Mouse (Mus musculus) lung, postnatal 0 days (tissue): ENCODE data around the gene Slc52a3. TPM values are rescaled to one million over a fixed set of nuclear protein-coding genes. Genes with fewer than 3 reads are reported as not detected.
"Not testable (repeated sequence)": the region's sequence is repeated elsewhere in the genome, so short reads cannot be mapped to it uniquely, and the experiment has no call there.

Source experiments
- ATAC-seq: fragments of 200-750 bp; cut with Nextera tagmentation; 2 replicates; pipeline ENCODE4 v1.8.0; 2017; ENCODE audit warnings: moderate library complexity
- DNase-seq: peaks from one replicate; pipeline ENCODE4 v3.0.0-alpha.2; 2016; ENCODE audit warnings: low spot score
- H3K27ac ChIP-seq: fragments of 300-500 bp; sonication (generic); 2 replicates; pipeline ENCODE4 v1.5.1; 2014; ENCODE audit warnings: antibody characterized with exemption, mild to moderate bottlenecking, low read length, mixed read lengths
- H3K27me3 ChIP-seq: fragments of 300-500 bp; sonication (generic); replicated peaks from 2 replicates; pipeline ENCODE4 v1.6.1; 2014; ENCODE audit warnings: low read length, mixed read lengths; ENCODE audit not compliant: insufficient read depth
- H3K36me3 ChIP-seq: fragments of 300-500 bp; sonication (generic); 2 replicates; pipeline ENCODE4 v1.6.1; 2014; ENCODE audit warnings: low read length, mixed read lengths; ENCODE audit not compliant: insufficient read depth
- H3K4me1 ChIP-seq: fragments of 300-500 bp; sonication (generic); 2 replicates; pipeline ENCODE4 v1.6.1; 2014; ENCODE audit warnings: antibody characterized with exemption, low read depth, low read length, mixed read lengths; ENCODE audit not compliant: insufficient read depth
- H3K4me2 ChIP-seq: fragments of 300-500 bp; sonication (generic); replicated peaks from 2 replicates; pipeline ENCODE4 v1.6.1; 2014; ENCODE audit warnings: low read depth, mild to moderate bottlenecking, low read length, moderate library complexity, mixed read lengths
- H3K4me3 ChIP-seq: fragments of 300-500 bp; sonication (generic); 2 replicates; pipeline ENCODE4 v1.5.1; 2014; ENCODE audit warnings: low read depth, low read length
- H3K9ac ChIP-seq: fragments of 300-500 bp; sonication (generic); replicated peaks from 2 replicates; pipeline ENCODE4 v1.6.1; 2014; ENCODE audit warnings: low read depth, mild to moderate bottlenecking
- H3K9me3 ChIP-seq: fragments of 300-500 bp; sonication (generic); 2 replicates; pipeline ENCODE4 v1.6.1; 2016; ENCODE audit warnings: low read length, mixed read lengths
- CTCF ChIP-seq: IDR thresholded peaks from 2 replicates; pipeline ENCODE4 v1.5.1; 2016; ENCODE audit warnings: antibody characterized with exemption, mild to moderate bottlenecking
- EP300 ChIP-seq: IDR thresholded peaks from 2 replicates; pipeline ENCODE4 v1.6.1; 2016; ENCODE audit warnings: antibody characterized with exemption, mild to moderate bottlenecking, control low read depth
- WGBS: fragments of 180-500 bp; shearing (Covaris S2); extraction: QIAGEN DNeasy Blood & Tissue Kit; methylation state at CpG from one replicate; pipeline ENCODE4 v1.1.7; 2014; 5-methylcytosine and 5-hydroxymethylcytosine counted together
- polyA plus RNA-seq: library from polyadenylated mRNA; unstranded; fragments of >200 nt; fragmentation: Nextera tagmentation; extraction: Ambion mirVana; gene quantifications from 2 replicates; pipeline ENCODE4 v1.2.1, GENCODE M21; 2015

The Slc52a3 gene
- polyA plus RNA-seq, 1 experiment from 2014 or later, result 26.0 TPM

GRCm38 (mm10) chr2:151985426-151986172 is 10.7 kb upstream of the Slc52a3 start:
- Histone ChIP-seq H3K4me2 (no peak overlapping the region), H3K27me3 (no peaks in the 10 kb centered on the region), H3K9me3 (no peaks in the 10 kb centered on the region), H3K27ac (no peak overlapping the region), H3K4me1 (peaks cover 2% of the 10 kb centered on the region; the same call in 1 of the 2 replicates), H3K4me3 (no peak overlapping the region), H3K9ac (no peak overlapping the region), H3K36me3 (no peaks in the 10 kb centered on the region)
- no peak for TF ChIP-seq EP300
- TF ChIP-seq CTCF, result no peak
- ATAC-seq (no peak), DNase-seq (no peak)
- 47% methylated on average over 7 of the region's 7 CpGs for WGBS

DNA sequence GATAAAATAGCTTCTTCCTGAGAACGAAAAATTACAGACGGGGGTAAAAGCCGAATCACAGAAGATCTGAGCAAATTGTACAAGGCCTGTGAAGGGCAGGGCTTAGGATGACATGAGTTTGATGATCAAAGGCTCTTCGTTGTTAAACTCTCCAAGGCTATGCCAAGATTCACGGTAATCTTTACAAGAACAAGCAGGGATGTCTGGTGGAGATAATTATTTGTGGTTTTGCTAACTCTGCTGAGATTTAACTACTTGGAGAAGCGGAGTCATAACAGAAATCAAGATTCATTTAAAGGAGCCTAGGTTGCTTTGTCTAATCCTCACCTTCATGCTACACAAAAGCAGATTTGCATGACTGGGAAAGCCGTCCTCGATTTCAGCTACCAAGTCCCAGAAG is 9.4 kb upstream of the Slc52a3 start:
- TF ChIP-seq CTCF, result no peak
- no peak for TF ChIP-seq EP300
- Histone ChIP-seq H3K27ac (no peak overlapping the region), H3K9me3 (no peaks in the 10 kb centered on the region), H3K4me3 (no peak overlapping the region), H3K36me3 (no peaks in the 10 kb centered on the region), H3K27me3 (no peaks in the 10 kb centered on the region), H3K4me1 (no peaks in the 10 kb centered on the region), H3K9ac (no peak overlapping the region), H3K4me2 (no peak overlapping the region)
- DNase-seq, result no peak
- 67% methylated on average over 8 of the region's 8 CpGs for WGBS
- ATAC-seq, result no peak

DNA sequence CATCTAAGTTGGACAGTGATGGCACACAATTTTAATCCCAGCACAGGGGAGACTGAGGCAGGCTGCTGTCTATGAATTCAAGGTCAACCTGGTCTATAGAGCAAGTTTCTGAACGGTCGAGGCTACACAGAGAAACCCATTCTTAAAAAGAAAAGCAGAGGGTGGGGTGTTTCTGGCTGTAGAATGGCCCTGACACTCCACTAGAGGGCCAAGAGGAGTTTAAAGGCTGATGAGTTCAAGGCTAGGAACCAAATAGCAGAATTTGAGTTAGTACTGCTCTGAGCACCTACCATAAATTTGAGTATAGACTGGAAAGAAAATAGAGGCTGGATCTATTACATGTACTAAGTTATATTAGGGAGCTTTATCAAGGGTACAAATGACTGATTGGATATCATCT is 7.3 kb upstream of the Slc52a3 start:
- no peaks in the 10 kb centered on the region for H3K27me3 ChIP-seq

GRCm38 (mm10) chr2:151990985-151991394 is 5.3 kb upstream of the Slc52a3 start:
- TF ChIP-seq EP300 (no peak), CTCF (no peak)
- 18% methylated on average over 1 of the region's 1 CpGs for WGBS

More for the DNA sequence above, 7.3 kb upstream of the Slc52a3 start:
- Histone ChIP-seq H3K4me2 (no peak overlapping the region), H3K4me3 (no peak overlapping the region), H3K36me3 (no peaks in the 10 kb centered on the region), H3K4me1 (no peaks in the 10 kb centered on the region), H3K9ac (no peak overlapping the region), H3K9me3 (no peaks in the 10 kb centered on the region), H3K27ac (no peak overlapping the region)
- TF ChIP-seq CTCF (0 out of 2 replicates have a peak, but pooled peaks have one; percentile 8), EP300 (no peak)
- ATAC-seq, result no peak
- no peak for DNase-seq
- 63% methylated on average over 2 of the region's 2 CpGs for WGBS

DNA sequence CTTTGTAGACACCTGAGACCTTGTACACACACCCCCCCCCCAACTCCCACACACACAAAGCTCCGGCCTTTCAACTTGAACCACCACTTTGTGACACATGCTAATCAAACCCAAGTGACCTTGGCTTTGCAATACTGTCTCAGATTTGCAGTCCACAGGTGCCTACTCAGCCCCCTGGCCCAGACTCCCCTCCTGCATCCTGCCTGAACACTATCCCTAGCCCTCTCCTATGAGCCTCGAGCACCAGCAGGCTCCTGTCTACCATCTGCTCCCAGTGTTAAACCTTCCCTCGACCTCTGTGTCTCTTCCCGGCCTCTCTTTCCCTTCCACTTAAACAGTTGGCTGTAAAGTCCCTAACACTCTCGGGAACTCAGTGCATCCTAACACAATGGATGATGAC is 4.9 kb upstream of the Slc52a3 start:
- Histone ChIP-seq H3K27ac (no peak overlapping the region), H3K4me1 (no peaks in the 10 kb centered on the region), H3K4me2 (no peak overlapping the region), H3K4me3 (no peak overlapping the region), H3K36me3 (no peaks in the 10 kb centered on the region), H3K9ac (no peak overlapping the region), H3K9me3 (no peaks in the 10 kb centered on the region), H3K27me3 (no peaks in the 10 kb centered on the region)
- ATAC-seq (no peak), DNase-seq (no peak)
- 39% methylated on average over 5 of the region's 5 CpGs for WGBS
- TF ChIP-seq CTCF, result no peak
- no peak for TF ChIP-seq EP300

More at GRCm38 (mm10) chr2:151990985-151991394, 5.3 kb upstream of the Slc52a3 start:
- Histone ChIP-seq H3K27ac (no peak overlapping the region), H3K4me3 (no peak overlapping the region), H3K9ac (no peak overlapping the region), H3K9me3 (no peaks in the 10 kb centered on the region), H3K27me3 (no peaks in the 10 kb centered on the region), H3K4me1 (no peaks in the 10 kb centered on the region), H3K36me3 (no peaks in the 10 kb centered on the region), H3K4me2 (no peak overlapping the region)
- DNase-seq (no peak), ATAC-seq (0 out of 2 replicates have a peak, but pooled peaks have one; percentile 3)

DNA sequence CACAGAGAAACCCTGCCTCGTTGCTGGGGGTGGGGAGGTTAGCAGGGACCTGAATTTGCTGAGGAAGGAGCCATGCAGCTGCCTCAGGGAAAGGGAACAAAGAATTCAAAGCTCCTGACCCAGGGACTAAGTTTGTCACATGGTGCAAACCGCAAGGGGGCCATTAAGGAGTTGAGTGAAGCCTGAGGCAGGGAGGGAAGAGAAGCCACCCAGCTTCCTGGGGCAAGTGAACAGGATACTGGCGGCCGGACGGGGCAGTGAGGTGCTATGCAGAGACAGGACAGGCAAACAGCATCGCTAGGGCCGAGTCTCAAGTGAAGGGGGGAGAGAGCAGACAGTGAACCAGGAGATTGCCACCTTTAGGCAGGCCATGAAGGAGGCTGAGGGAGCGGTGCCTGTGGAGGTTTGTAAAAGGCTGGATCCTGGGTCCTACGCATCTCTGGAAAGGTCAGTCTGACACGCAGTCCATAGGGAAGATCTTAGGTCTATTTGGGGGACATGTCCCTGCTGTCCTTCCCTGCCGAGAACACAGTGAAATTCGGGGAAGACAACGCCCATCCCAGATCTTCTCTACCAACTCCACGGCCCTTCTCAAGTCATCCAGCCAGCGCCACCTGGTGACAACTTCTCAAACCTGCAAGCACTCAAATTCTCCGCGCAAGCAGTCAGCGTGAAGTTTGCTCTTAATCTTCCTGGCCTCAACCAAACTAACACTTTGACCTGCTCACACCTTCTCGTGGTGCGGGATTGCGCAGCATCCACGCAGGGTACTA is 1.8 kb upstream of the Slc52a3 start:
- Histone ChIP-seq H3K4me1 (no peaks in the 10 kb centered on the region), H3K4me2 (peak overlapping the region; percentile 43), H3K9ac (no peak overlapping the region), H3K4me3 (no peak overlapping the region), H3K27ac (no peak overlapping the region), H3K27me3 (no peaks in the 10 kb centered on the region), H3K36me3 (no peaks in the 10 kb centered on the region), H3K9me3 (no peaks in the 10 kb centered on the region)
- no peak for TF ChIP-seq EP300
- peak; percentile 93 for TF ChIP-seq CTCF
- DNase-seq, result peak; percentile 82
- ATAC-seq, result no peak
- 7% methylated on average over 22 of the region's 22 CpGs for WGBS

- not testable (repeated sequence) for H3K27me3 ChIP-seq, H3K9me3 ChIP-seq, H3K27ac ChIP-seq, H3K36me3 ChIP-seq, H3K4me1 ChIP-seq, H3K9ac ChIP-seq, ATAC-seq, DNase-seq
- Histone ChIP-seq H3K4me2 (peak overlapping the region; percentile 48; the same call in 1 of the 2 replicates), H3K4me3 (peak overlapping the region; percentile 26)
- 40% methylated on average over 2 of the region's 2 CpGs for WGBS
Observed at GRCm38 (mm10) chr2:151997190-151997575, 872 bp downstream of the Slc52a3 start.
